Mouse (Mus musculus): ENCODE results near the gene Fam69b. TPM values are rescaled to one million over a fixed set of nuclear protein-coding genes. Genes with fewer than 3 reads are reported as not detected.

Fam69b gene
- polyA plus RNA-seq (2017; shearing (Covaris generic)): 8.5 TPM

GRCm38 (mm10) chr2:26627921-26628739, at the start of gene Fam69b:
TSS of gene Fam69b (plus strand) at chr2:26628457.

GRCm38 (mm10) chr2:26579714-26580113, 48.5 kb upstream of the Fam69b start, which contains the start of gene Egfl7:
TSS of gene Egfl7 (plus strand) at chr2:26580014.

DNA sequence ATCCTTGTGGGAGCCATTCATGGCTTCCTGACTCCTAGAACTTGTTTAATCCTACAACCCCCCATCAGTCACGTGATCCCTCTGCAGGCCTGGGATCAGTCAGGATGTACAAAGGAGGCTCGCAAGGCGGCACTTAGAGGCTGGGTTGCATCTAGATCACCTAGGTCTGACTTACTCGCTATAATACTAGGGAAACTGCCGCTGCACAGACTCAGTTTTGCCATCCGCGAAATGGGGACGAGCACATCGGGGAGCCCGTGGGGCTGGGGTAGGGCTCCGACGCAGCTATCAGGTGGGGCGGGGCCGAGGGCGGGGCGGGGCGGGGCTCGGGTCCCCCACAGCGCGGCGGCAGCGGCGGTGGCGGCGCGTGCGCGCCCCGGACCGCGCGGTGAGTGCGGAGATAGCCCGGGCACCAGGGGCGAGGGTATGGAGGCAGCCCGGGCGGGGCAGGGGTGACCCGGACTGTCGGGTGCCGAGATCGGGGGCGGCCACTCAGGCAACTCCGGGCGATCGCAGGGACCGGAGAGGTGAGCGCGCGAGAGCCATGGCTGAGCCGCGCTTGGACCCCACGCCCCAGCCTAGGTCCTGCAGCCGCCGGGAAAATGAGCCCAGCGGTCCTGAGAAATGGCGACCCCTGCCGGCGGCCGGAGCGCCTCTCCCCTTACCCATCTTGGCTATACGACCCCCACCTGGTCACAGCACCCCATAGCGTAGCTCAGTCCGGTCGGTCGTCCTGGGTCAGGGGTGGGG, 41.8 kb upstream of the Fam69b start, which contains the start of gene Gm20532:
TSS of gene Gm20532 (plus strand) at position 346 of the 750 bp plus-strand sequence.

GRCm38 (mm10) chr2:26603720-26604671, 24.3 kb upstream of the Fam69b start, which contains the start of gene Agpat2:
TSS of gene Agpat2 (minus strand) at chr2:26604417.

GRCm38 (mm10) chr2:26671182-26671581, 42.9 kb downstream of the Fam69b start, which contains the start of gene Lcn4:
TSS of gene Lcn4 (minus strand) at chr2:26671282.

Other genes starting within 250 kb of the Fam69b start
- gene Snapc4, start 247.8 kb upstream of the Fam69b start, polyA plus RNA-seq (2017; shearing (Covaris generic)): 44.1 TPM
- 145 TPM for gene Entr1, start 239.1 kb upstream of the Fam69b start, polyA plus RNA-seq (2017; shearing (Covaris generic))
- 70.4 TPM for gene Pmpca, start 239.1 kb upstream of the Fam69b start, polyA plus RNA-seq (2017; shearing (Covaris generic))
- gene Inpp5e, start 219.3 kb upstream of the Fam69b start, polyA plus RNA-seq (2017; shearing (Covaris generic)): 28.9 TPM
- 39.8 TPM for gene Sec16a, start 183.2 kb upstream of the Fam69b start, polyA plus RNA-seq (2017; shearing (Covaris generic))
- 33.7 TPM for gene Notch1, start 111.8 kb upstream of the Fam69b start, polyA plus RNA-seq (2017; shearing (Covaris generic))
- 2.2 TPM for gene Egfl7, start 48.4 kb upstream of the Fam69b start, polyA plus RNA-seq (2017; shearing (Covaris generic))
- not detected for gene Gm20532, start 41.8 kb upstream of the Fam69b start, polyA plus RNA-seq (2017; shearing (Covaris generic))
- gene Agpat2, start 24.0 kb upstream of the Fam69b start, polyA plus RNA-seq (2017; shearing (Covaris generic)): 19.8 TPM
- 15.7 TPM for gene Lcn4, start 42.8 kb downstream of the Fam69b start, polyA plus RNA-seq (2017; shearing (Covaris generic))
- gene Abo, start 236.5 kb downstream of the Fam69b start, polyA plus RNA-seq (2017; shearing (Covaris generic)): not detected

All from effector memory CD4-positive, alpha-beta T cell, adult 7 months (primary cell).